Mouse (Mus musculus) lung, embryonic 15.5 days (tissue): Measurements from ENCODE around the gene Sh3bp2. TPM values are rescaled to one million over a fixed set of nuclear protein-coding genes. Genes with fewer than 3 reads are reported as not detected.
A peak's percentile ranks its signal among the peaks of the same experiment; 100 is the strongest.

Source experiments
- ATAC-seq: fragments of 200-750 bp; cut with Nextera tagmentation; 2 replicates; pipeline ENCODE4 v1.8.0; 2017; ENCODE audit warnings: moderate number of reproducible peaks, borderline replicate concordance; ENCODE audit not compliant: low FRiP score, low TSS enrichment; ENCODE audit errors: extremely low read depth
- H3K27ac ChIP-seq: fragments of 300-500 bp; sonication (generic); 2 replicates; pipeline ENCODE4 v1.5.1; 2015; ENCODE audit warnings: moderate library complexity, mild to moderate bottlenecking, inconsistent platforms
- H3K27me3 ChIP-seq: fragments of 300-500 bp; sonication (generic); 2 replicates; pipeline ENCODE4 v1.6.1; 2015; ENCODE audit warnings: inconsistent platforms
- H3K36me3 ChIP-seq: fragments of 300-500 bp; sonication (generic); 2 replicates; pipeline ENCODE4 v1.6.1; 2015; ENCODE audit warnings: inconsistent platforms
- H3K4me1 ChIP-seq: fragments of 300-500 bp; sonication (generic); 2 replicates; pipeline ENCODE4 v1.6.1; 2015; ENCODE audit warnings: inconsistent platforms
- H3K4me2 ChIP-seq: fragments of 300-500 bp; sonication (generic); 2 replicates; pipeline ENCODE4 v1.6.1; 2015; ENCODE audit warnings: inconsistent platforms, mild to moderate bottlenecking, moderate library complexity
- H3K4me3 ChIP-seq: fragments of 300-500 bp; sonication (generic); 2 replicates; pipeline ENCODE4 v1.5.1; 2015; ENCODE audit warnings: mild to moderate bottlenecking, inconsistent platforms
- H3K9ac ChIP-seq: fragments of 300-500 bp; sonication (generic); 2 replicates; pipeline ENCODE4 v1.6.1; 2015; ENCODE audit warnings: inconsistent platforms
- H3K9me3 ChIP-seq: fragments of 300-500 bp; sonication (generic); 2 replicates; pipeline ENCODE4 v1.6.1; 2016; ENCODE audit warnings: inconsistent platforms
- WGBS: fragments of 180-500 bp; shearing (Covaris S2); methylation state at CpG from one replicate; pipeline ENCODE4 v1.1.7; 2015; 5-methylcytosine and 5-hydroxymethylcytosine counted together
- polyA plus RNA-seq: library from polyadenylated mRNA; unstranded; fragments of >200 nt; fragmentation: Nextera tagmentation; extraction: Ambion mirVana; gene quantifications from 2 replicates; pipeline ENCODE4 v1.2.1, GENCODE M21; 2015

The Sh3bp2 gene
- 6.9 and 8.1 TPM in 2 replicates for polyA plus RNA-seq

GRCm38 (mm10) chr5:34525663-34526476 is at the start of gene Sh3bp2:
Gene Sh3bp2 (plus strand): TSS chr5:34525838.
- Histone ChIP-seq H3K36me3 (no peaks in the 10 kb centered on the region), H3K4me2 (peak within 1 kb of the TSS; percentile 91), H3K27me3 (no peaks in the 10 kb centered on the region; the same call in 1 of the 2 replicates), H3K4me1 (0 out of 2 replicates have a peak, but pooled peaks cover 9% of the 10 kb centered on the region), H3K9me3 (no peaks in the 10 kb centered on the region), H3K4me3 (peak within 1 kb of the TSS; percentile 61), H3K27ac (no peak within 1 kb of the TSS), H3K9ac (peak within 1 kb of the TSS; percentile 51)
- ATAC-seq = peak; percentile 95
- 2% methylated on average over 38 of the region's 38 CpGs for WGBS

DNA sequence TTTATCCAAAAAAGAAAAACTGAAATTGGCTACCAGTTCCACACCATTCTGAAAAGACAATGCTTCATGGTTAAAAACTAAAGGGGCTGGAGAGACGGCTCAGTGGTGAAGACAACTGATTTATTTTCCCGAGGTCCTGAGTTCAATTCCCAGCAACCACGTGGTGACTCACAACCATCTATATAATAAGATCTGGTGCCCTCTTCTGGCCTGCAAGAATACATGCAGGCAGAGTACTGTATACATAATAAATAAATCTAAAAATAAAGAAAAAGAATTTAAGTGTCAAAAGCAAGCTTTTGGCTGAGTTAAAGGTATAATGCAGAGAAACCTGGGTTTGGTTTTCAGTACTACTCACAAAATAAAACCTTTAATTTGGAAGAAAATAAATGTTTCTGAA is 44.7 kb upstream of the Sh3bp2 start:
- H3K4me1 ChIP-seq = no peaks in the 10 kb centered on the region
- peaks cover 62% of the 10 kb centered on the region for H3K36me3 ChIP-seq
- no peak overlapping the region for H3K9ac ChIP-seq
- H3K27me3 ChIP-seq = no peaks in the 10 kb centered on the region
- no peak overlapping the region for H3K4me3 ChIP-seq
- no peak for ATAC-seq
- 74% methylated on average over 3 of the region's 3 CpGs for WGBS
- no peak overlapping the region for H3K4me2 ChIP-seq
- no peak overlapping the region for H3K27ac ChIP-seq
- H3K9me3 ChIP-seq = no peaks in the 10 kb centered on the region

GRCm38 (mm10) chr5:34485731-34486130 is 39.9 kb upstream of the Sh3bp2 start:
- Histone ChIP-seq H3K4me1 (no peaks in the 10 kb centered on the region), H3K9me3 (no peaks in the 10 kb centered on the region), H3K4me2 (no peak overlapping the region), H3K36me3 (peaks cover 23% of the 10 kb centered on the region), H3K9ac (no peak overlapping the region), H3K27ac (no peak overlapping the region), H3K27me3 (no peaks in the 10 kb centered on the region), H3K4me3 (no peak overlapping the region)
- no peak for ATAC-seq
- 87% methylated on average over 15 of the region's 15 CpGs for WGBS

- Histone ChIP-seq H3K27me3 (no peaks in the 10 kb centered on the region), H3K9me3 (no peaks in the 10 kb centered on the region), H3K4me3 (no peak overlapping the region), H3K27ac (no peak overlapping the region), H3K9ac (no peak overlapping the region), H3K36me3 (peaks cover 10% of the 10 kb centered on the region; the same call in 1 of the 2 replicates), H3K4me2 (no peak overlapping the region), H3K4me1 (no peaks in the 10 kb centered on the region)
- WGBS = 64% methylated on average over 6 of the region's 6 CpGs
- ATAC-seq = no peak
Observed at GRCm38 (mm10) chr5:34487320-34488090, 38.1 kb upstream of the Sh3bp2 start.

DNA sequence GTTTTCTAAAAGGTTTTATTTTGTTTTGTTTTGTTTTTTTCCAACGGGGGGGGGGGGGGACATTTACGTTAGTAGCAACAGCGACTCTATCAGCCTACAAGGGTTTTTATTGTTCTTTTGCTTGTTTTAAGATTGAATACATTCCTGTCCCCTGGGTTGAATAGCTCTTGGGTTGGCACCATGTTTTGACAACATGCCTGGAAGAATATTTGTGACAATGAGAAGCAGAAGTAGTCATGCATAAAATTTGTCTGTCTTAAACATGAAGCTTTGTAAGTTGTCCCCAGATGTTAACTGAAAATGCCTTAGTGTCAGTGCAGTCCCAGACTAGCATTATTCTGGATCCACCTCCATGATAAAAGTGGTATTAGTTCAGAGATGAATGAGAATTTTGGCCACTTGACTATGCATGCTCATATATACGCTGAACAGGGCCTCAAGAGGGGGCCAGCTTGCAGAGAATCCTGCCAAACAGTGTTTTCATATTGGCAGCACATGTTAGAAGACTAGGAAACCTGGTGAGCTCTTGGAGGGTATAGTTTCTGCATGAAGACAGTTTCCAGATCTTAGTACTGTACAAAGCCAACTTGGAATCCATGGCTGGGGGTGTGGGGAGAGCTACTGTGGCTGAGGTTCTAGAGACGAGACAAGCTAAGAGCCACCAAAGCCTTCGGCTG is 36.8 kb upstream of the Sh3bp2 start:
- Histone ChIP-seq H3K27ac (no peak overlapping the region), H3K27me3 (no peaks in the 10 kb centered on the region), H3K36me3 (peaks cover 8% of the 10 kb centered on the region; the same call in 1 of the 2 replicates), H3K4me1 (no peaks in the 10 kb centered on the region), H3K9me3 (no peaks in the 10 kb centered on the region), H3K9ac (no peak overlapping the region), H3K4me2 (no peak overlapping the region), H3K4me3 (no peak overlapping the region)
- no peak for ATAC-seq
- WGBS = 75% methylated on average over 6 of the region's 6 CpGs

DNA sequence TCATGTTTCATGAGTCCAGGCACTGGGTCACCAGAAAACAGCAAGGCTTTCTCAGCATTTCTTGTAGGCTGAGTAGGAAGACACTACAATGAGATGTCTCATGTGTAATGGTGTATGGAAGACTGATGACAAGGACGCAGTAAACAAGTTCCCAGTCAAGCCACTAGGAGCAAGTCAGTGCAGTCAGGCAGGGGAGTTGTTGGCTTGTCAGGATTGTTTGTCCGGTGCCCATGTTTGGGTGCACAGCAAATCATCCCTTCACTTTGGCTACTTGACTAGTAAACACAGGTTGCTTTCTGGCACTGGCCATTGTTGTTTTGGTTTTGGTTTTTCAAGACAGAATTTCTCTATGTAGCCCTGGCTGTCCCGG is 36.2 kb upstream of the Sh3bp2 start:
- 85% methylated on average over 3 of the region's 3 CpGs for WGBS
- H3K4me2 ChIP-seq = no peak overlapping the region
- H3K27ac ChIP-seq = no peak overlapping the region
- H3K4me3 ChIP-seq = no peak overlapping the region
- H3K4me1 ChIP-seq = no peaks in the 10 kb centered on the region
- H3K9me3 ChIP-seq = no peaks in the 10 kb centered on the region
- peaks cover 6% of the 10 kb centered on the region; the same call in 1 of the 2 replicates for H3K36me3 ChIP-seq
- no peaks in the 10 kb centered on the region for H3K27me3 ChIP-seq
- ATAC-seq = no peak
- H3K9ac ChIP-seq = no peak overlapping the region

DNA sequence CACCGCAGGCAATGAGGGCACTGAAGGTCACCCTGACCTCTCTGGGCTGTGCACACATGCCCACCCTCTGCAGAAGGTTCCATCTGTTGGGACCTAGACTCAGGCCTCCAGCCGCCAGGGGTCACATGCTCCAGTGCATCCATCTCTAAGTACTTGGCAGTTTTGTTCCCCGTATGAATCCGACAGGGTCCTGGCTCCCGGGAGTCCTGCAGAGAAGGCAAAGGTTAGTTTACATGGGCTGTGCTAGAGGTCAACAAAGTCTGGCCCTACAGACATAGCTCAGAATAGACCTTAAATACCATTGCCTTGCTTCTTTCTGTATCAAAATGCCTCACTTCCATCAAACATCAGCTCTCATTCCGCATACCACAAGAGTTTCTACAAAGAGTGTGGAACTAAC is 28.9 kb upstream of the Sh3bp2 start:
- 42% methylated on average over 6 of the region's 6 CpGs for WGBS

GRCm38 (mm10) chr5:34500886-34501285 is 24.8 kb upstream of the Sh3bp2 start:
- H3K27me3 ChIP-seq = no peaks in the 10 kb centered on the region
- no peak overlapping the region for H3K9ac ChIP-seq
- no peaks in the 10 kb centered on the region for H3K4me1 ChIP-seq
- H3K4me2 ChIP-seq = no peak overlapping the region
- WGBS = 68% methylated on average over 5 of the region's 5 CpGs
- no peak for ATAC-seq
- H3K9me3 ChIP-seq = no peaks in the 10 kb centered on the region
- no peak overlapping the region for H3K4me3 ChIP-seq
- H3K27ac ChIP-seq = no peak overlapping the region
- H3K36me3 ChIP-seq = 0 out of 2 replicates have a peak, but pooled peaks cover 4% of the 10 kb centered on the region

More for the DNA sequence above, 28.9 kb upstream of the Sh3bp2 start:
- no peak overlapping the region for H3K4me3 ChIP-seq
- no peaks in the 10 kb centered on the region for H3K9me3 ChIP-seq
- H3K27ac ChIP-seq = no peak overlapping the region
- no peaks in the 10 kb centered on the region for H3K27me3 ChIP-seq
- H3K36me3 ChIP-seq = 0 out of 2 replicates have a peak, but pooled peaks cover 4% of the 10 kb centered on the region
- H3K4me1 ChIP-seq = no peaks in the 10 kb centered on the region
- H3K4me2 ChIP-seq = no peak overlapping the region
- no peak overlapping the region for H3K9ac ChIP-seq
- ATAC-seq = no peak

- Histone ChIP-seq H3K4me1 (no peaks in the 10 kb centered on the region), H3K9me3 (no peaks in the 10 kb centered on the region), H3K4me2 (no peak overlapping the region), H3K27me3 (no peaks in the 10 kb centered on the region), H3K9ac (no peak overlapping the region), H3K36me3 (0 out of 2 replicates have a peak, but pooled peaks cover 1% of the 10 kb centered on the region), H3K27ac (no peak overlapping the region), H3K4me3 (no peak overlapping the region)
- ATAC-seq = no peak
- 67% methylated on average over 3 of the region's 3 CpGs for WGBS
Observed at GRCm38 (mm10) chr5:34501588-34501987, 24.1 kb upstream of the Sh3bp2 start.

DNA sequence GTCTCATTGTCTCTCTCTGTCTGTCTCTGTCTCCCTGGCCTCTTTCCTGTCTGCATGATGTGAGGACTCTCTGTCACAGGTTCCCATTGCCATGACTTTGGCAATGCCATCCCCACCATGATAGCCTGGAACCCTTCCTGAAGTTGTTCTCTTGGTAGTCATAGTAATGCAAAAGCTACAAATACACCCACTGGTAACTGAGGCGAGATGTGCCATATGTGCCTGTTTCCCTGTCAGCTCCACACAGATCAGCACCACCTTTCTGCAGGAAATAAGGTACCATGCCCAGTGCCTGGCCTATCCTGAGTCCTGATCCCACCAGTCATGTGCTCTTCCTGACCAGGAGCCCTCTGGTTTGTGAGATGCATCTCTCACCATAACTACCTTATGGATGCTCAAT is 23.2 kb upstream of the Sh3bp2 start:
- 93% methylated on average over 1 of the region's 1 CpGs for WGBS
- H3K27me3 ChIP-seq = no peaks in the 10 kb centered on the region
- H3K4me2 ChIP-seq = no peak overlapping the region
- no peak overlapping the region for H3K4me3 ChIP-seq
- no peak for ATAC-seq
- H3K27ac ChIP-seq = no peak overlapping the region
- no peaks in the 10 kb centered on the region for H3K9me3 ChIP-seq
- no peak overlapping the region for H3K9ac ChIP-seq
- no peaks in the 10 kb centered on the region for H3K4me1 ChIP-seq
- H3K36me3 ChIP-seq = no peaks in the 10 kb centered on the region

DNA sequence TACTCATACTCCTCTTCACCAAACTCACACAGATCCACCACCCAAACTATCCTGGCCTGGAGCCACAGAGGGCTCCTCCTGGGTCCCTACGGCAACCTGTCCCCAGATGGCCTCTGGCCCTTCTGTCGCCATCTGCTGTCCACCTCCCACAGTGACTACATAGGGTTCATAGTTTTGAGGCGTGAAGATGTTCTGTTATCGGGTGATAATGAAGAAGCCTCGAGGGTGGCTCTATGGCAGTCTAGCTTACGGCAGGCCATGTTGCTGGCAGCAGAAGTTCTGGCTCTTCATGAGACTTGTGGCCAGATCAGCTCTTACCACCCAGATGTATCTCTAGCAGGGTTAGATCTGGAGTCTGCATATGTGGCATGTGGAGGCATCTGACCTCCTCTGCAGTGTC is 22.8 kb upstream of the Sh3bp2 start:
- 76% methylated on average over 6 of the region's 6 CpGs for WGBS
- Histone ChIP-seq H3K27me3 (no peaks in the 10 kb centered on the region), H3K27ac (no peak overlapping the region), H3K9ac (no peak overlapping the region), H3K4me1 (no peaks in the 10 kb centered on the region), H3K9me3 (no peaks in the 10 kb centered on the region), H3K4me2 (no peak overlapping the region), H3K4me3 (no peak overlapping the region), H3K36me3 (no peaks in the 10 kb centered on the region)
- ATAC-seq = no peak
